7 mouse cellular contexts compared by ENCODE assay signal in genomic region chr6:72473264-72474041, GRCm38 (mm10). TPM values are rescaled to one million over a fixed set of nuclear protein-coding genes. Genes with fewer than 3 reads are reported as not detected.
DNase-seq lines count a peak whose midpoint lies in the region; ATAC-seq and TF ChIP-seq lines count a peak whose summit lies in the region.

No protein-coding gene starts in this region.

- no peaks in the 10 kb centered on the region for H3K36me3 ChIP-seq in C2C12 (ENCODE audit: control insufficient read depth, insufficient read depth)
- no peaks in the 10 kb centered on the region for H3K36me3 ChIP-seq in stomach, embryonic 16.5 days (ENCODE audit: control insufficient read depth, insufficient read depth, low read length)

- no peaks in the 10 kb centered on the region for H3K79me3 ChIP-seq in C2C12 (ENCODE audit: low read depth)

- no peak overlapping the region for H3K4me3 ChIP-seq in C2C12 (ENCODE audit: insufficient read depth, poor library complexity, severe bottlenecking)
- no peak overlapping the region for H3K4me3 ChIP-seq in stomach, embryonic 16.5 days (replicated peaks; ENCODE audit: low read length)

- no peak for TF ChIP-seq CTCF in C2C12 (IDR thresholded peaks at IDR 0.05; ENCODE audit: control insufficient read depth, insufficient read depth, insufficient read length)

- H3K9me3 ChIP-seq in stomach, embryonic 16.5 days (replicated peaks; ENCODE audit: control insufficient read depth, low read length): no peaks in the 10 kb centered on the region

- no peaks in the 10 kb centered on the region for H3K79me2 ChIP-seq in C2C12 (ENCODE audit: control insufficient read depth, insufficient read depth)

- peak overlapping the region; percentile 73 for H3K27ac ChIP-seq in stomach, embryonic 16.5 days (ENCODE audit: low read length)

- no peak overlapping the region for H3K4me2 ChIP-seq in stomach, embryonic 16.5 days (ENCODE audit: low read depth, low read length)

- H3ac ChIP-seq in C2C12 (ENCODE audit: control insufficient read depth, insufficient read length, low read depth): no peak overlapping the region

- H3K4me1 ChIP-seq in stomach, embryonic 16.5 days (ENCODE audit: control insufficient read depth, insufficient read depth, low read length): peaks cover 11% of the 10 kb centered on the region

- WGBS in stomach, embryonic 16.5 days: 37% methylated on average over 14 of the region's 14 CpGs

- no peak overlapping the region; the same call in 1 of the 2 replicates for H3K9ac ChIP-seq in stomach, embryonic 16.5 days (ENCODE audit: low read length)

- ATAC-seq in stomach, embryonic 16.5 days (ENCODE audit: insufficient read depth, low FRiP score): peak; percentile 73

- H3K27me3 ChIP-seq in C2C12 (ENCODE audit: control insufficient read depth, insufficient read depth, insufficient read length): no peaks in the 10 kb centered on the region
- H3K27me3 ChIP-seq in stomach, embryonic 16.5 days (ENCODE audit: control insufficient read depth, insufficient read depth, low read length): no peaks in the 10 kb centered on the region

- DNase-seq in adrenal gland, adult (ENCODE audit: inconsistent age in 2 of 2, low spot score in 1 of 2): peak; percentile 81 to 91
- DNase-seq in gastrocnemius, postnatal 4 days (ENCODE audit: low spot score in 2 of 2): peak; percentile 42 to 71
- peak; percentile 70 to 81 for DNase-seq in kidney, postnatal 36 days
- DNase-seq in cerebellum, postnatal 25 days: no peak
- DNase-seq in left cerebral cortex, adult 11 months (ENCODE audit: low spot score): no peak

TF ChIP-seq in C2C12, 6 proteins besides CTCF, POLR2A, EP300 and RAD21:
- TF ChIP-seq MYOG (IDR thresholded peaks at IDR 0.05; ENCODE audit: control insufficient read depth, extremely low read depth, insufficient read length): no peak
- peak; percentile 86 for TF ChIP-seq USF1 (IDR thresholded peaks at IDR 0.05; ENCODE audit: low read depth)
- TF ChIP-seq MYOD1 (IDR thresholded peaks at IDR 0.05; ENCODE audit: control insufficient read depth, insufficient read length, low read depth): peak; percentile 98
- TF ChIP-seq CEBPB (IDR thresholded peaks at IDR 0.05; ENCODE audit: low read depth): no peak
- TF ChIP-seq FOSL1 (IDR thresholded peaks at IDR 0.05; ENCODE audit: insufficient read depth, low read length, poor library complexity, severe bottlenecking): peak; percentile 6
- peak; percentile 91 for TF ChIP-seq MAX (IDR thresholded peaks at IDR 0.05)

RNA-seq across cellular contexts. Expression of gene Mat2a, which starts 34.1 kb away (rescaled TPM):
- 165 TPM for polyA plus RNA-seq in C2C12 (2012; fragmentation: generic; extraction: Trizol)
- total RNA-seq in gastrocnemius, postnatal 4 days (2021): 100 to 1,000 TPM; 220 to 262 TPM
- 298 and 309 TPM in 2 replicates for polyA plus RNA-seq in stomach, embryonic 16.5 days (2015; fragmentation: Nextera tagmentation; extraction: Ambion mirVana)

RNA-seq across cellular contexts. Expression of gene Sh2d6, which starts 48.1 kb away (rescaled TPM):
- 0.26 TPM for polyA plus RNA-seq in C2C12 (2012; fragmentation: generic; extraction: Trizol)
- total RNA-seq in gastrocnemius, postnatal 4 days (2021): under 1 TPM; 0.20 to 0.26 TPM
- polyA plus RNA-seq in stomach, embryonic 16.5 days (2015; fragmentation: Nextera tagmentation; extraction: Ambion mirVana): 0.21 and 0.24 TPM in 2 replicates

RNA-seq across cellular contexts. Expression of gene Ggcx, which starts 59.3 kb away (rescaled TPM):
- 12.2 TPM for polyA plus RNA-seq in C2C12 (2012; fragmentation: generic; extraction: Trizol)
- total RNA-seq in gastrocnemius, postnatal 4 days (2021): 10 to 100 TPM; 24.6 to 27.6 TPM
- 34.7 and 35.3 TPM in 2 replicates for polyA plus RNA-seq in stomach, embryonic 16.5 days (2015; fragmentation: Nextera tagmentation; extraction: Ambion mirVana)

Comparison
In these comparisons a context has a peak if more than half of its experiments do, and no peak if none do; other contexts are left out.
1. DNase-seq: peak in adrenal gland, adult (2 of 2), gastrocnemius, postnatal 4 days (2 of 2) and kidney, postnatal 36 days (2 of 2); none in cerebellum, postnatal 25 days (0 of 2) and left cerebral cortex, adult 11 months (single experiment).